Mouse (Mus musculus) kidney, postnatal 10 days (tissue): ENCODE measurements around the gene Gpr179.

ENCODE experiments used
- DNase-seq: peaks from one replicate; pipeline ENCODE4 v3.0.0; 2021; ENCODE audit warnings: mixed read lengths

Gpr179 gene

DNA sequence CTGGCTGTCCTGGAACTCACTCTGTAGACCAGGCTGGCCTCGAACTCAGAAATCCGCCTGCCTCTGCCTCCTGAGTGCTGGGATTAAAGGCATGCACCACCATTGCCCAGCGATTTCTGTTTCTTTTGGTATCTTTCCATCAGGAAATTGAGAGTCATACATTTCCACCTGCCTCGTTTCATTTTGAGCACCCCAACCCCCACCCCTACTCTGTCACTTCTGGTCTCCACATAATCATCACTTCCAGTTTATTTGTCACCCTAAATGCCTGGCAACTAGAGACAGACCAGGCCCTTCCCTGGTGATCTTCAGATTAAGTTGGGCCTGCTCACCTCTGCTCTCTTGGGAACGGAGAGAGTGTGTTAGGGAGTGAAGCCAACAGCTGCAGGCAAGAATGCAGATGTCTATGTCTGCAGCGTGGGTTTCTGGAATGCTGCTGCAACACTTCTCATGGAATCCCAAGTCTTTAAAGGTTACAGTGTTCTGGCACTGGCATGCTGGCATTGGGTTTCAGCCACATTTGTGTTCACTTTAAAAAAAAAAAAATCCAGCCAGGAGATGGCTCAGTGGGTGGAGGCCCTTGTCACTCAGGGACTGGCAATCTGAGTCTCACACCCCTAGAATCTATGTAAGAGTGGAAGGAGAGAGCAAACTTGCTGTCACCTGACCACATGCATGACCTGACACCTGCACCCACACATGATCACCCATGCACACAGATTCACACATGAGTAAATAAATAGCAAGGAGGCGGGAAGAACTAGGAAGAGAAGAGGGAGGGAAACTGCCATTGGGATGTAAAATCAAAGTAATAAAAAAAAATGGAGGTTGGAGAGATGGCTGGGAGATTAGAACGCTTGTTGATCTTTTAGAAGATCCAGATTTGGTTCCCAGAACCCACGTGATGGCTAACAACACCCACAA, 65.8 kb downstream of the Gpr179 start:
- no peak for DNase-seq

GRCm38 (mm10) chr11:97284854-97285253, 67.0 kb downstream of the Gpr179 start:
- DNase-seq: no peak

DNA sequence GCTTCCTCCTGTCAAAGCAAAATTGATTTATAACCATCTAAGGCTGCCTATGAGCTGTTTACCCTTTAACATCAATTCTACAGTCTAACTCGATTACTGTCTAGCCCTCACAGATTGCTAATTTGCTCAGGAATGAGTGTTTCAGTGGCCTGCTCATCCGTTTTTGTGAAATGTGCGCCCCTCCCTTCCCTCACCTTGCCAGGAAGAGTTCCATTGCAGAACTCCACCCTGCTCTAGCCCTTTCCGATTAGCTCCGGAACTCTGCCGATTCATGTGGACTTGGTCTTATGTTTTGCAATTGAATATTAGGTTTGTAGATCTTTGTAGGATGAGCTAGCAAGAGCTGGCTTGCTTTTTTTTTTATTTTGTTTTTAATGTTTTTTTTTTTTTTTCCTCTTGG, 69.7 kb downstream of the Gpr179 start:
- no peak for DNase-seq
